Mouse (Mus musculus) midbrain, postnatal 0 days (tissue): ENCODE measurements at regions not wholly inside any gene's neighbourhood (a gene's known extent, or its start where the extent isn't known, plus 50 kb on each side); places are given as distances from the start of the nearest gene placed in this dataset.

Experiments
- ATAC-seq: fragments of 200-750 bp; cut with Nextera tagmentation; 2 replicates; pipeline ENCODE4 v1.8.0; 2017; ENCODE audit warnings: moderate number of reproducible peaks, mild to moderate bottlenecking, moderate TSS enrichment, moderate library complexity; ENCODE audit not compliant: low FRiP score
- DNase-seq: peaks from one replicate; pipeline ENCODE4 v3.0.0-alpha.2; 2015; ENCODE audit warnings: low spot score
- H3K27ac ChIP-seq: fragments of 300-500 bp; sonication (generic); 2 replicates; pipeline ENCODE4 v1.5.1; 2014; ENCODE audit warnings: low read depth, mild to moderate bottlenecking, low read length, mixed read lengths
- H3K27me3 ChIP-seq: fragments of 300-500 bp; sonication (generic); 2 replicates; pipeline ENCODE4 v1.6.1; 2014; ENCODE audit warnings: low read length, control low read depth, mixed read lengths; ENCODE audit not compliant: insufficient read depth
- H3K36me3 ChIP-seq: fragments of 300-500 bp; sonication (generic); 2 replicates; pipeline ENCODE4 v1.6.1; 2014; ENCODE audit warnings: low read length, control low read depth, mixed read lengths; ENCODE audit not compliant: insufficient read depth
- H3K4me1 ChIP-seq: fragments of 300-500 bp; sonication (generic); 2 replicates; pipeline ENCODE4 v1.6.1; 2014; ENCODE audit warnings: mild to moderate bottlenecking, control low read depth, antibody characterized with exemption, low read length, mixed read lengths; ENCODE audit not compliant: insufficient read depth
- H3K4me2 ChIP-seq: fragments of 300-500 bp; sonication (generic); 2 replicates; pipeline ENCODE4 v1.6.1; 2014; ENCODE audit warnings: low read depth, mild to moderate bottlenecking, low read length, mixed read lengths; ENCODE audit not compliant: poor library complexity, severe bottlenecking
- H3K4me3 ChIP-seq: fragments of 300-500 bp; sonication (generic); 2 replicates; pipeline ENCODE4 v1.5.1; 2014; ENCODE audit warnings: low read depth, mild to moderate bottlenecking, low read length, moderate library complexity
- H3K9ac ChIP-seq: fragments of 300-500 bp; sonication (generic); replicated peaks from 2 replicates; pipeline ENCODE4 v1.6.1; 2014; ENCODE audit warnings: mild to moderate bottlenecking, low read length, moderate library complexity, mixed read lengths; ENCODE audit not compliant: poor library complexity, severe bottlenecking
- H3K9me3 ChIP-seq: fragments of 300-500 bp; sonication (generic); 2 replicates; pipeline ENCODE4 v1.6.1; 2016; ENCODE audit warnings: low read length, control low read depth
- CTCF ChIP-seq: IDR thresholded peaks from 2 replicates; pipeline ENCODE4 v1.5.1; 2016; ENCODE audit warnings: antibody characterized with exemption, mild to moderate bottlenecking
- WGBS: fragments of 180-500 bp; shearing (Covaris S2); extraction: QIAGEN DNeasy Blood & Tissue Kit; methylation state at CpG from one replicate; pipeline ENCODE4 v1.1.7; 2014; 5-methylcytosine and 5-hydroxymethylcytosine counted together

GRCm38 (mm10) chr10:8095924-8096323, 139.9 kb upstream of the Tab2 start:
- Histone ChIP-seq H3K4me1 (no peaks in the 10 kb centered on the region), H3K9me3 (no peaks in the 10 kb centered on the region), H3K4me2 (no peak overlapping the region), H3K27ac (no peak overlapping the region), H3K36me3 (no peaks in the 10 kb centered on the region), H3K9ac (no peak overlapping the region), H3K4me3 (no peak overlapping the region), H3K27me3 (no peaks in the 10 kb centered on the region)
- DNase-seq (no peak), ATAC-seq (no peak)
- no peak for TF ChIP-seq CTCF
- WGBS: 27% methylated on average over 2 of the region's 2 CpGs

- H3K4me1 ChIP-seq: no peaks in the 10 kb centered on the region
- no peak overlapping the region for H3K4me2 ChIP-seq
- H3K27me3 ChIP-seq: no peaks in the 10 kb centered on the region
- DNase-seq: no peak
- H3K9me3 ChIP-seq: no peaks in the 10 kb centered on the region
- TF ChIP-seq CTCF: no peak
- no peaks in the 10 kb centered on the region for H3K36me3 ChIP-seq
- H3K27ac ChIP-seq: no peak overlapping the region
- no peak overlapping the region for H3K4me3 ChIP-seq
- WGBS: 92% methylated on average over 3 of the region's 3 CpGs
- no peak for ATAC-seq
- no peak overlapping the region for H3K9ac ChIP-seq
Measured at GRCm38 (mm10) chr10:8095206-8095605, 139.2 kb upstream of the Tab2 start.

- Histone ChIP-seq H3K9me3 (no peaks in the 10 kb centered on the region), H3K9ac (no peak overlapping the region), H3K36me3 (no peaks in the 10 kb centered on the region), H3K27me3 (no peaks in the 10 kb centered on the region), H3K4me1 (no peaks in the 10 kb centered on the region), H3K27ac (no peak overlapping the region), H3K4me3 (no peak overlapping the region), H3K4me2 (no peak overlapping the region)
- DNase-seq (peak; percentile 15), ATAC-seq (no peak)
- WGBS: 44% methylated on average over 8 of the region's 8 CpGs
- no peak for TF ChIP-seq CTCF
Measured at GRCm38 (mm10) chr10:8091871-8092552, 136.0 kb upstream of the Tab2 start.

GRCm38 (mm10) chr10:8089296-8089695, 133.3 kb upstream of the Tab2 start:
- WGBS: 10% methylated on average over 9 of the region's 9 CpGs
- Histone ChIP-seq H3K27ac (no peak overlapping the region), H3K4me1 (no peaks in the 10 kb centered on the region), H3K9ac (no peak overlapping the region), H3K9me3 (no peaks in the 10 kb centered on the region), H3K27me3 (no peaks in the 10 kb centered on the region), H3K4me2 (no peak overlapping the region), H3K36me3 (no peaks in the 10 kb centered on the region), H3K4me3 (no peak overlapping the region)
- TF ChIP-seq CTCF: no peak
- peak; percentile 23; the same call in 1 of the 2 replicates for ATAC-seq
- peak; percentile 61 for DNase-seq

GRCm38 (mm10) chr10:8088737-8089136, 132.7 kb upstream of the Tab2 start:
- ATAC-seq: no peak
- Histone ChIP-seq H3K4me3 (no peak overlapping the region), H3K27me3 (no peaks in the 10 kb centered on the region), H3K9me3 (no peaks in the 10 kb centered on the region), H3K36me3 (no peaks in the 10 kb centered on the region), H3K4me2 (no peak overlapping the region), H3K4me1 (no peaks in the 10 kb centered on the region), H3K9ac (no peak overlapping the region), H3K27ac (no peak overlapping the region)
- no peak for DNase-seq
- TF ChIP-seq CTCF: no peak
- 62% methylated on average over 3 of the region's 3 CpGs for WGBS

- no peak overlapping the region for H3K9ac ChIP-seq
- H3K4me1 ChIP-seq: no peaks in the 10 kb centered on the region
- no peak overlapping the region for H3K4me3 ChIP-seq
- no peak overlapping the region for H3K4me2 ChIP-seq
- no peak for TF ChIP-seq CTCF
- WGBS: 95% methylated on average over 3 of the region's 3 CpGs
- no peak overlapping the region for H3K27ac ChIP-seq
- no peaks in the 10 kb centered on the region for H3K9me3 ChIP-seq
- DNase-seq (no peak), ATAC-seq (no peak)
- no peaks in the 10 kb centered on the region for H3K27me3 ChIP-seq
- H3K36me3 ChIP-seq: no peaks in the 10 kb centered on the region
Measured at GRCm38 (mm10) chr10:8088321-8088720, 132.3 kb upstream of the Tab2 start.
